Mouse (Mus musculus): Measurements from ENCODE around the gene Patj. TPM values are rescaled to one million over a fixed set of nuclear protein-coding genes. Genes with fewer than 3 reads are reported as not detected.
"Not testable (repeated sequence)": the region's sequence is repeated elsewhere in the genome, so short reads cannot be mapped to it uniquely, and the experiment has no call there.

Gene Patj
- polyA plus RNA-seq, 1 experiment from 2014 or later: 8.9 TPM

- Histone ChIP-seq H3K27me3 (ENCODE audit: control insufficient read depth, insufficient read depth, low read length) (no peaks in the 10 kb centered on the region), H3K36me3 (ENCODE audit: control insufficient read depth, insufficient read depth) (no peaks in the 10 kb centered on the region), H3K9ac (ENCODE audit: low read length) (no peak overlapping the region), H3K9me3 (replicated peaks; ENCODE audit: control insufficient read depth, low read length) (no peaks in the 10 kb centered on the region), H3K27ac (ENCODE audit: low read length) (no peak overlapping the region), H3K4me2 (ENCODE audit: low read depth, low read length) (no peak overlapping the region), H3K4me3 (ENCODE audit: low read length) (no peak overlapping the region), H3K4me1 (ENCODE audit: control insufficient read depth, insufficient read depth, low read length) (no peaks in the 10 kb centered on the region)
- WGBS: 76% methylated on average over 10 of the region's 10 CpGs
- no peak for ATAC-seq (replicated peaks; ENCODE audit: extremely low read depth, insufficient read depth, low FRiP score)
Observed at GRCm38 (mm10) chr4:98718547-98718917, 322.9 kb downstream of the Patj start.

GRCm38 (mm10) chr4:98722454-98722853, 326.9 kb downstream of the Patj start:
- Histone ChIP-seq H3K27ac (ENCODE audit: low read length) (no peak overlapping the region), H3K27me3 (ENCODE audit: control insufficient read depth, insufficient read depth, low read length) (peaks cover under 1% of the 10 kb centered on the region; the same call in 1 of the 2 replicates), H3K4me3 (ENCODE audit: low read length) (no peak overlapping the region), H3K9me3 (replicated peaks; ENCODE audit: control insufficient read depth, low read length) (no peaks in the 10 kb centered on the region), H3K4me1 (ENCODE audit: control insufficient read depth, insufficient read depth, low read length) (peaks cover 5% of the 10 kb centered on the region), H3K36me3 (ENCODE audit: control insufficient read depth, insufficient read depth) (no peaks in the 10 kb centered on the region), H3K9ac (ENCODE audit: low read length) (no peak overlapping the region), H3K4me2 (ENCODE audit: low read depth, low read length) (no peak overlapping the region)
- WGBS: 15% methylated on average over 8 of the region's 8 CpGs
- ATAC-seq (replicated peaks; ENCODE audit: extremely low read depth, insufficient read depth, low FRiP score): no peak

- not testable (repeated sequence) for H3K36me3 ChIP-seq (ENCODE audit: control insufficient read depth, insufficient read depth); H3K9me3 ChIP-seq (replicated peaks; ENCODE audit: control insufficient read depth, low read length); H3K27ac ChIP-seq (ENCODE audit: low read length); H3K9ac ChIP-seq (ENCODE audit: low read length); H3K4me2 ChIP-seq (ENCODE audit: low read depth, low read length); ATAC-seq (replicated peaks; ENCODE audit: extremely low read depth, insufficient read depth, low FRiP score); H3K4me3 ChIP-seq (ENCODE audit: low read length)
- peaks cover 13% of the 10 kb centered on the region for H3K4me1 ChIP-seq (ENCODE audit: control insufficient read depth, insufficient read depth, low read length)
- 89% methylated on average over 1 of the region's 1 CpGs for WGBS
- peaks cover 12% of the 10 kb centered on the region for H3K27me3 ChIP-seq (ENCODE audit: control insufficient read depth, insufficient read depth, low read length)
Observed at GRCm38 (mm10) chr4:98724682-98725081, 329.1 kb downstream of the Patj start.

GRCm38 (mm10) chr4:98725439-98725838, 329.9 kb downstream of the Patj start:
- H3K36me3 ChIP-seq (ENCODE audit: control insufficient read depth, insufficient read depth): no peaks in the 10 kb centered on the region
- no peak overlapping the region for H3K4me3 ChIP-seq (ENCODE audit: low read length)
- H3K4me1 ChIP-seq (ENCODE audit: control insufficient read depth, insufficient read depth, low read length): peaks cover 13% of the 10 kb centered on the region
- H3K9me3 ChIP-seq (replicated peaks; ENCODE audit: control insufficient read depth, low read length): no peaks in the 10 kb centered on the region
- peaks cover 12% of the 10 kb centered on the region for H3K27me3 ChIP-seq (ENCODE audit: control insufficient read depth, insufficient read depth, low read length)
- no peak overlapping the region for H3K27ac ChIP-seq (ENCODE audit: low read length)
- ATAC-seq (replicated peaks; ENCODE audit: extremely low read depth, insufficient read depth, low FRiP score): no peak
- no peak overlapping the region for H3K9ac ChIP-seq (ENCODE audit: low read length)
- H3K4me2 ChIP-seq (ENCODE audit: low read depth, low read length): no peak overlapping the region
- 34% methylated on average over 4 of the region's 4 CpGs for WGBS

GRCm38 (mm10) chr4:98726590-98727237, 331.1 kb downstream of the Patj start, which contains the start of gene L1td1:
L1td1 (plus strand) TSS chr4:98726734.
- Histone ChIP-seq H3K4me3 (ENCODE audit: low read length) (peak within 1 kb of the TSS; percentile 40), H3K9ac (ENCODE audit: low read length) (peak within 1 kb of the TSS; percentile 39)
- ATAC-seq (replicated peaks; ENCODE audit: extremely low read depth, insufficient read depth, low FRiP score): no peak

GRCm38 (mm10) chr4:98727295-98727958, 331.8 kb downstream of the Patj start:
- peak overlapping the region; percentile 62 for H3K4me2 ChIP-seq (ENCODE audit: low read depth, low read length)
- H3K9me3 ChIP-seq (replicated peaks; ENCODE audit: control insufficient read depth, low read length): no peaks in the 10 kb centered on the region
- ATAC-seq (replicated peaks; ENCODE audit: extremely low read depth, insufficient read depth, low FRiP score): no peak
- peaks cover 12% of the 10 kb centered on the region for H3K27me3 ChIP-seq (ENCODE audit: control insufficient read depth, insufficient read depth, low read length)
- peak overlapping the region; percentile 39; the same call in 1 of the 2 replicates for H3K9ac ChIP-seq (ENCODE audit: low read length)
- 4% methylated on average over 21 of the region's 21 CpGs for WGBS
- H3K4me1 ChIP-seq (ENCODE audit: control insufficient read depth, insufficient read depth, low read length): peaks cover 13% of the 10 kb centered on the region
- H3K4me3 ChIP-seq (ENCODE audit: low read length): peak overlapping the region; percentile 40
- H3K27ac ChIP-seq (ENCODE audit: low read length): no peak overlapping the region
- H3K36me3 ChIP-seq (ENCODE audit: control insufficient read depth, insufficient read depth): no peaks in the 10 kb centered on the region

More at GRCm38 (mm10) chr4:98726590-98727237, 331.1 kb downstream of the Patj start, which contains the start of gene L1td1:
- Histone ChIP-seq H3K36me3 (ENCODE audit: control insufficient read depth, insufficient read depth) (no peaks in the 10 kb centered on the region), H3K27me3 (ENCODE audit: control insufficient read depth, insufficient read depth, low read length) (peaks cover 12% of the 10 kb centered on the region), H3K4me1 (ENCODE audit: control insufficient read depth, insufficient read depth, low read length) (peaks cover 13% of the 10 kb centered on the region), H3K4me2 (ENCODE audit: low read depth, low read length) (peak within 1 kb of the TSS; percentile 62), H3K27ac (ENCODE audit: low read length) (no peak within 1 kb of the TSS), H3K9me3 (replicated peaks; ENCODE audit: control insufficient read depth, low read length) (no peaks in the 10 kb centered on the region)
- WGBS: 11% methylated on average over 29 of the region's 29 CpGs

GRCm38 (mm10) chr4:98727959-98728347, 332.4 kb downstream of the Patj start:
- H3K4me2 ChIP-seq (ENCODE audit: low read depth, low read length): peak overlapping the region; percentile 62
- no peaks in the 10 kb centered on the region for H3K9me3 ChIP-seq (replicated peaks; ENCODE audit: control insufficient read depth, low read length)
- peak overlapping the region; percentile 51 for H3K9ac ChIP-seq (ENCODE audit: low read length)
- 4% methylated on average over 10 of the region's 10 CpGs for WGBS
- peaks cover 13% of the 10 kb centered on the region for H3K4me1 ChIP-seq (ENCODE audit: control insufficient read depth, insufficient read depth, low read length)
- H3K27me3 ChIP-seq (ENCODE audit: control insufficient read depth, insufficient read depth, low read length): peaks cover 12% of the 10 kb centered on the region
- H3K27ac ChIP-seq (ENCODE audit: low read length): no peak overlapping the region
- no peak for ATAC-seq (replicated peaks; ENCODE audit: extremely low read depth, insufficient read depth, low FRiP score)
- peak overlapping the region; percentile 40 for H3K4me3 ChIP-seq (ENCODE audit: low read length)
- no peaks in the 10 kb centered on the region for H3K36me3 ChIP-seq (ENCODE audit: control insufficient read depth, insufficient read depth)

- H3K9me3 ChIP-seq (replicated peaks; ENCODE audit: control insufficient read depth, low read length): no peaks in the 10 kb centered on the region
- H3K27me3 ChIP-seq (ENCODE audit: control insufficient read depth, insufficient read depth, low read length): peaks cover 12% of the 10 kb centered on the region
- H3K27ac ChIP-seq (ENCODE audit: low read length): no peak overlapping the region
- WGBS: 46% methylated on average over 7 of the region's 7 CpGs
- no peaks in the 10 kb centered on the region for H3K36me3 ChIP-seq (ENCODE audit: control insufficient read depth, insufficient read depth)
- H3K4me2 ChIP-seq (ENCODE audit: low read depth, low read length): no peak overlapping the region; the same call in 1 of the 2 replicates
- ATAC-seq (replicated peaks; ENCODE audit: extremely low read depth, insufficient read depth, low FRiP score): no peak
- no peak overlapping the region for H3K4me3 ChIP-seq (ENCODE audit: low read length)
- peaks cover 13% of the 10 kb centered on the region for H3K4me1 ChIP-seq (ENCODE audit: control insufficient read depth, insufficient read depth, low read length)
- H3K9ac ChIP-seq (ENCODE audit: low read length): no peak overlapping the region
Observed at GRCm38 (mm10) chr4:98728716-98729115, 333.1 kb downstream of the Patj start.

GRCm38 (mm10) chr4:98733660-98734059, 338.1 kb downstream of the Patj start:
- Histone ChIP-seq H3K27ac (ENCODE audit: low read length) (no peak overlapping the region), H3K27me3 (ENCODE audit: control insufficient read depth, insufficient read depth, low read length) (peaks cover 5% of the 10 kb centered on the region), H3K4me1 (ENCODE audit: control insufficient read depth, insufficient read depth, low read length) (no peaks in the 10 kb centered on the region), H3K9ac (ENCODE audit: low read length) (no peak overlapping the region), H3K4me3 (ENCODE audit: low read length) (no peak overlapping the region), H3K9me3 (replicated peaks; ENCODE audit: control insufficient read depth, low read length) (no peaks in the 10 kb centered on the region), H3K36me3 (ENCODE audit: control insufficient read depth, insufficient read depth) (no peaks in the 10 kb centered on the region), H3K4me2 (ENCODE audit: low read depth, low read length) (no peak overlapping the region)
- ATAC-seq (replicated peaks; ENCODE audit: extremely low read depth, insufficient read depth, low FRiP score): no peak
- WGBS: 93% methylated on average over 16 of the region's 16 CpGs
